Mouse (Mus musculus) midbrain, postnatal 0 days (tissue): Measurements from ENCODE around the gene Kirrel. TPM values are rescaled to one million over a fixed set of nuclear protein-coding genes. Genes with fewer than 3 reads are reported as not detected.

Experiments used
- ATAC-seq: fragments of 200-750 bp; cut with Nextera tagmentation; 2 replicates; pipeline ENCODE4 v1.8.0; 2017; ENCODE audit warnings: moderate number of reproducible peaks, mild to moderate bottlenecking, moderate TSS enrichment, moderate library complexity; ENCODE audit not compliant: low FRiP score
- DNase-seq: peaks from one replicate; pipeline ENCODE4 v3.0.0-alpha.2; 2015; ENCODE audit warnings: low spot score
- H3K27ac ChIP-seq: fragments of 300-500 bp; sonication (generic); 2 replicates; pipeline ENCODE4 v1.5.1; 2014; ENCODE audit warnings: low read depth, mild to moderate bottlenecking, low read length, mixed read lengths
- H3K27me3 ChIP-seq: fragments of 300-500 bp; sonication (generic); 2 replicates; pipeline ENCODE4 v1.6.1; 2014; ENCODE audit warnings: low read length, control low read depth, mixed read lengths; ENCODE audit not compliant: insufficient read depth
- H3K36me3 ChIP-seq: fragments of 300-500 bp; sonication (generic); 2 replicates; pipeline ENCODE4 v1.6.1; 2014; ENCODE audit warnings: low read length, control low read depth, mixed read lengths; ENCODE audit not compliant: insufficient read depth
- H3K4me1 ChIP-seq: fragments of 300-500 bp; sonication (generic); 2 replicates; pipeline ENCODE4 v1.6.1; 2014; ENCODE audit warnings: mild to moderate bottlenecking, control low read depth, antibody characterized with exemption, low read length, mixed read lengths; ENCODE audit not compliant: insufficient read depth
- H3K4me2 ChIP-seq: fragments of 300-500 bp; sonication (generic); 2 replicates; pipeline ENCODE4 v1.6.1; 2014; ENCODE audit warnings: low read depth, mild to moderate bottlenecking, low read length, mixed read lengths; ENCODE audit not compliant: poor library complexity, severe bottlenecking
- H3K4me3 ChIP-seq: fragments of 300-500 bp; sonication (generic); 2 replicates; pipeline ENCODE4 v1.5.1; 2014; ENCODE audit warnings: low read depth, mild to moderate bottlenecking, low read length, moderate library complexity
- H3K9ac ChIP-seq: fragments of 300-500 bp; sonication (generic); replicated peaks from 2 replicates; pipeline ENCODE4 v1.6.1; 2014; ENCODE audit warnings: mild to moderate bottlenecking, low read length, moderate library complexity, mixed read lengths; ENCODE audit not compliant: poor library complexity, severe bottlenecking
- H3K9me3 ChIP-seq: fragments of 300-500 bp; sonication (generic); 2 replicates; pipeline ENCODE4 v1.6.1; 2016; ENCODE audit warnings: low read length, control low read depth
- CTCF ChIP-seq: IDR thresholded peaks from 2 replicates; pipeline ENCODE4 v1.5.1; 2016; ENCODE audit warnings: antibody characterized with exemption, mild to moderate bottlenecking
- WGBS: fragments of 180-500 bp; shearing (Covaris S2); extraction: QIAGEN DNeasy Blood & Tissue Kit; methylation state at CpG from one replicate; pipeline ENCODE4 v1.1.7; 2014; 5-methylcytosine and 5-hydroxymethylcytosine counted together
- polyA plus RNA-seq: library from polyadenylated mRNA; unstranded; fragments of >200 nt; fragmentation: Nextera tagmentation; extraction: Ambion mirVana; gene quantifications from 2 replicates; pipeline ENCODE4 v1.2.1, GENCODE M21; 2015
- total RNA-seq: library from RNA; depleted of rRNA; stranded (reverse); fragments of >200 nt; gene quantifications from 2 replicates; pipeline ENCODE4 v1.2.3, GENCODE M21; 2014

The Kirrel gene
- total and polyA plus RNA-seq, 2 experiments from 2014 or later = 3.3 to 11.1 TPM

DNA sequence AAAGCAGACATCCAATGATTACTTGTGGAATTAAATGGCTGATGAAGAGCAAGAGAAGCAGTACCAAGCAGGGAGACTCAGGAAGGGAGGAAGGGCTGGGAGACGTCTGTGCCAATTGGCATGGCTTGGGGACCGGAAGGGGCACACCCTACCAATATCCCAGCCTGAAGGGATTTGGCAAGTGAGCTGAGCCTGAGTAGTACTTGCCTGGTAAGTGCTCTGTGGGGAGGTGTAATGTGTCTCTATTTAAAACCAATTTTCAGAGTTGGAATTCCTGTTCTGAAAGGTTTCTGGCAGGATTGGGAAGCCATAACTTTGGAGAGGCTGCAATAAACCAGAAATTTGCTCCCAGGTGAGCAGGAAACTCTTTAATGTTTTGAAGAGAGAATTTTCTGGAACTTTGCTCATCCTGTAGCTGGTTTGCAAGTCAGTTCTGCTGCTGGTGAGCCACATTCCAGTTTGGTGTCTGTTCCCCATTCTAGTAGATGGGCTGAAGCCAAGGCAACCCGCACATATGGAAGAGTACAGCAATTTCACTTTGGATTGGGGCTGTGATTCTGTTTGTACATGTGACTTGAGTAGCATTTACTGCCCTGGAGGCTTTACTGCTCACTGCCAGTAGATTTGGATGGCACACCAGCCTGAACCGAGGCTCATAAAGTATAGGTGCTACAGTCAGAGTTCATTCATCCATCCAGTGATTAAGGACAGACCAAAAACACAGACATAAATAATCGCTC lies 32.0 kb upstream of the Kirrel start:
- no peaks in the 10 kb centered on the region for H3K4me1 ChIP-seq
- DNase-seq (no peak), ATAC-seq (no peak)
- no peak overlapping the region for H3K4me2 ChIP-seq
- no peaks in the 10 kb centered on the region for H3K9me3 ChIP-seq
- 93% methylated on average over 5 of the region's 5 CpGs for WGBS
- H3K9ac ChIP-seq = no peak overlapping the region
- no peaks in the 10 kb centered on the region for H3K27me3 ChIP-seq
- no peak for TF ChIP-seq CTCF
- no peak overlapping the region for H3K4me3 ChIP-seq
- H3K36me3 ChIP-seq = no peaks in the 10 kb centered on the region
- H3K27ac ChIP-seq = no peak overlapping the region

DNA sequence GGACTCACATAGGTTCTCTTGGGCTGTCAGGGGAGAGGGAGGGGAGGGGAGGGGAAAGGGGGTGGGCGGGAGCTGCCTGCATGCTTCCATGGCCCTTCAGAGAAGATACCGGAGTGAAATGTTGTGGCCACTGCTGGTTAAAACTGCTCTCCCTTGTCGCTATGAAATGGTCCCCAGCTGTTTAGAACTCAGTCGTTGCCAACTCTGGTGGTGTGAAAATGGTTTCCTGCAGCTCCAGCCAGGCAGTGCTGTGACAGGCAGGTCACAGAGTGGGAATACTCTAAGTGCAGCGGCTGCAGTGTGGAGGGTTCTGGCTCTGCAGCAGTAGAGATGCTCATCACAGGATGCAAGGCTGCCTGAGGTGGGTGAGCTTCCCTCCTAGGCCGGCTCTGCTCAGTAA lies 22.1 kb upstream of the Kirrel start:
- Histone ChIP-seq H3K4me2 (no peak overlapping the region), H3K9me3 (no peaks in the 10 kb centered on the region), H3K4me1 (no peaks in the 10 kb centered on the region), H3K4me3 (no peak overlapping the region), H3K27ac (no peak overlapping the region), H3K36me3 (no peaks in the 10 kb centered on the region), H3K27me3 (no peaks in the 10 kb centered on the region), H3K9ac (no peak overlapping the region)
- 40% methylated on average over 6 of the region's 6 CpGs for WGBS
- DNase-seq = peak; percentile 42
- TF ChIP-seq CTCF = no peak
- ATAC-seq = no peak

DNA sequence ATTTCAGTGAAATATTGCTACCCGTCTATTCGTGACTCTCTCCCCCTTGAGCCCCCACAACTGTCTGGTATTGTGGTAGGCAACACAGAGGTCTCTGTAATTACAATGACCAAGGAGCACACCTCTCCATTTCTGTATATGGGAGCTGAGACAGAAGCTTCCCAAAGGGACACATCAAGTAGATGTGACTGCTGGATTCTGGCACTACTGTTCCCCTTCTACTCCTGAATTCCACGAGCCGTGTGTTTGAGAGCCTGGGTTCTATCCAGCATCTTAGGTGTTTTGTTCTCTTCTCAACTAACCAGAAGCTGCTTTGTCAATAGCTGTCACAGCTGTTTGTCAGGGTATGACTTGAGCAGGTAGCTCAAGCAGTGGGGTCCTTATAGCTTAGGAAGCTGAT lies 20.5 kb upstream of the Kirrel start:
- no peak for ATAC-seq
- WGBS = 89% methylated on average over 4 of the region's 4 CpGs
- no peak overlapping the region for H3K27ac ChIP-seq

DNA sequence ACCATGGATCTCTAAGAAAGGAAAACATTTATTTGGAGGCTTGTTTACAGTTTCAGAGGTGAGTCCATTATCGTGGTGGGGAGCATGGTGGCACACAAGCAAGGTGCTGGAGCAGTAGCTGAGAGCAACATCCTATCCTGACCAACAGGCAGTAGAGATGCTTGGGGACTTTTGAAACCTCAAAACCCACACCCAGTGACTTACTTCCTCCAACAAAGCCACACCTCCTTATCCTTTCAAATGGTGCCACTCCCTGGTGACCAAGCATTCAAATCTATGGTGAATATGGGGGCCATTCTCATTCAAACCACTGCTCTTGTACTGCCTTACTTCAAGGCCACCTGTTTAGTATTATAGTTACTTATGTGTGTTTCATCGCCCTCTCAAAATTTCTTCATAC lies 20.0 kb upstream of the Kirrel start:
- Histone ChIP-seq H3K36me3 (no peaks in the 10 kb centered on the region), H3K27me3 (no peaks in the 10 kb centered on the region), H3K4me1 (no peaks in the 10 kb centered on the region), H3K9ac (no peak overlapping the region), H3K4me2 (no peak overlapping the region), H3K27ac (no peak overlapping the region), H3K4me3 (no peak overlapping the region), H3K9me3 (no peaks in the 10 kb centered on the region)
- ATAC-seq (no peak), DNase-seq (no peak)
- TF ChIP-seq CTCF = no peak
- 91% methylated on average over 2 of the region's 2 CpGs for WGBS

More for the DNA sequence above, 20.5 kb upstream of the Kirrel start:
- Histone ChIP-seq H3K9ac (no peak overlapping the region), H3K4me2 (no peak overlapping the region), H3K9me3 (no peaks in the 10 kb centered on the region), H3K4me3 (no peak overlapping the region), H3K36me3 (no peaks in the 10 kb centered on the region), H3K27me3 (no peaks in the 10 kb centered on the region), H3K4me1 (no peaks in the 10 kb centered on the region)
- no peak for TF ChIP-seq CTCF
- DNase-seq = no peak

DNA sequence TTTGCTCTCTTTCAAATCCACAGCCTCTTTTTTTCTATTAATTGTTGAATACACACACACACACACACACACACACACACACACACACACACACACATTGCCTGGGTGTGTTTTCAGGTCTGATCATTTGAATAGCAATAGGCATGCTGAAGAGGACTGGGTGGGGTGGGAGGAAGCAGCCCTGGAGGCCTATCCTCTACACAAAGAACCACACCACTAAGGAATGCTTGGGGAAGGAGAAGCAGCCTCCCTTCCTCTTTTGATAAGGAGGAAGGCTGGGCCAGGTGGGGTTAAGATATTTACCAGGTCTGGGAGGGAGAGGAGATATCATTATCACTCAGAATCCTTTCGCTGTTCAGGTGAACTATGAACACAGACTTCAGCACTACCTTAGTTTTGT lies 19.2 kb upstream of the Kirrel start:
- no peak for TF ChIP-seq CTCF
- no peaks in the 10 kb centered on the region for H3K9me3 ChIP-seq
- H3K36me3 ChIP-seq = no peaks in the 10 kb centered on the region
- no peaks in the 10 kb centered on the region for H3K4me1 ChIP-seq
- WGBS = 94% methylated on average over 1 of the region's 1 CpGs
- DNase-seq = no peak
- no peak overlapping the region for H3K4me3 ChIP-seq
- ATAC-seq = no peak
- no peak overlapping the region for H3K4me2 ChIP-seq
- no peaks in the 10 kb centered on the region for H3K27me3 ChIP-seq
- H3K27ac ChIP-seq = no peak overlapping the region
- no peak overlapping the region for H3K9ac ChIP-seq

DNA sequence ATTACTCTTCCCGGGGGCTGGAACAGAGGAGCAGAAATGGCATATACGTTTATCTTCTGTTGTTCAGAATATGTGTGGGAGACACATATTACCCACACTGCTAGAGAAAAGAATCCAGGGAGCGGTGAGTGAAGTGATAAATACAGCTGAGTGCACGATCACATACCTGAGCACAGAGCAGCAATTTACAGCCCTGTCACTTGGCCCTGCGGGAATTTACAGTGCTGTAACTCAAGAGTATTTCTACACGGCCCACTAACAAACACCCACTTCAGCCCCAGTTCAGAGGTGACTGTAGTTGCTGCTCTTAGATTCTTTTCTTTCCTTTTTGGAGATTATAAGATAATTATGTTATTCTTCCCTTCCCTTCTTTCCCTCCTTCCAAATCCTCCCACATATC lies 18.8 kb upstream of the Kirrel start:
- 71% methylated on average over 6 of the region's 6 CpGs for WGBS
- no peak overlapping the region for H3K4me2 ChIP-seq
- H3K36me3 ChIP-seq = no peaks in the 10 kb centered on the region
- H3K4me3 ChIP-seq = no peak overlapping the region
- ATAC-seq (no peak), DNase-seq (no peak)
- no peaks in the 10 kb centered on the region for H3K27me3 ChIP-seq
- H3K9ac ChIP-seq = no peak overlapping the region
- H3K4me1 ChIP-seq = no peaks in the 10 kb centered on the region
- H3K27ac ChIP-seq = no peak overlapping the region
- no peaks in the 10 kb centered on the region for H3K9me3 ChIP-seq
- TF ChIP-seq CTCF = no peak
